Mouse (Mus musculus) midbrain, postnatal 0 days (tissue): ENCODE results near the gene Impdh1. TPM values are rescaled to one million over a fixed set of nuclear protein-coding genes. Genes with fewer than 3 reads are reported as not detected.
A peak's percentile ranks its signal among the peaks of the same experiment; 100 is the strongest.
"Not testable (repeated sequence)": the region's sequence is repeated elsewhere in the genome, so short reads cannot be mapped to it uniquely, and the experiment has no call there.

ENCODE experiments used
- ATAC-seq: fragments of 200-750 bp; cut with Nextera tagmentation; 2 replicates; pipeline ENCODE4 v1.8.0; 2017; ENCODE audit warnings: moderate number of reproducible peaks, mild to moderate bottlenecking, moderate TSS enrichment, moderate library complexity; ENCODE audit not compliant: low FRiP score
- DNase-seq: peaks from one replicate; pipeline ENCODE4 v3.0.0-alpha.2; 2015; ENCODE audit warnings: low spot score
- H3K27ac ChIP-seq: fragments of 300-500 bp; sonication (generic); 2 replicates; pipeline ENCODE4 v1.5.1; 2014; ENCODE audit warnings: low read depth, mild to moderate bottlenecking, low read length, mixed read lengths
- H3K27me3 ChIP-seq: fragments of 300-500 bp; sonication (generic); 2 replicates; pipeline ENCODE4 v1.6.1; 2014; ENCODE audit warnings: low read length, control low read depth, mixed read lengths; ENCODE audit not compliant: insufficient read depth
- H3K36me3 ChIP-seq: fragments of 300-500 bp; sonication (generic); 2 replicates; pipeline ENCODE4 v1.6.1; 2014; ENCODE audit warnings: low read length, control low read depth, mixed read lengths; ENCODE audit not compliant: insufficient read depth
- H3K4me1 ChIP-seq: fragments of 300-500 bp; sonication (generic); 2 replicates; pipeline ENCODE4 v1.6.1; 2014; ENCODE audit warnings: mild to moderate bottlenecking, control low read depth, antibody characterized with exemption, low read length, mixed read lengths; ENCODE audit not compliant: insufficient read depth
- H3K4me2 ChIP-seq: fragments of 300-500 bp; sonication (generic); 2 replicates; pipeline ENCODE4 v1.6.1; 2014; ENCODE audit warnings: low read depth, mild to moderate bottlenecking, low read length, mixed read lengths; ENCODE audit not compliant: poor library complexity, severe bottlenecking
- H3K4me3 ChIP-seq: fragments of 300-500 bp; sonication (generic); 2 replicates; pipeline ENCODE4 v1.5.1; 2014; ENCODE audit warnings: low read depth, mild to moderate bottlenecking, low read length, moderate library complexity
- H3K9ac ChIP-seq: fragments of 300-500 bp; sonication (generic); replicated peaks from 2 replicates; pipeline ENCODE4 v1.6.1; 2014; ENCODE audit warnings: mild to moderate bottlenecking, low read length, moderate library complexity, mixed read lengths; ENCODE audit not compliant: poor library complexity, severe bottlenecking
- H3K9me3 ChIP-seq: fragments of 300-500 bp; sonication (generic); 2 replicates; pipeline ENCODE4 v1.6.1; 2016; ENCODE audit warnings: low read length, control low read depth
- CTCF ChIP-seq: IDR thresholded peaks from 2 replicates; pipeline ENCODE4 v1.5.1; 2016; ENCODE audit warnings: antibody characterized with exemption, mild to moderate bottlenecking
- WGBS: fragments of 180-500 bp; shearing (Covaris S2); extraction: QIAGEN DNeasy Blood & Tissue Kit; methylation state at CpG from one replicate; pipeline ENCODE4 v1.1.7; 2014; 5-methylcytosine and 5-hydroxymethylcytosine counted together
- polyA plus RNA-seq: library from polyadenylated mRNA; unstranded; fragments of >200 nt; fragmentation: Nextera tagmentation; extraction: Ambion mirVana; gene quantifications from 2 replicates; pipeline ENCODE4 v1.2.1, GENCODE M21; 2015
- total RNA-seq: library from RNA; depleted of rRNA; stranded (reverse); fragments of >200 nt; gene quantifications from 2 replicates; pipeline ENCODE4 v1.2.3, GENCODE M21; 2014

Gene Impdh1
- total and polyA plus RNA-seq, 2 experiments from 2014 or later = 37.5 to 62.1 TPM

- Histone ChIP-seq H3K27me3 (no peaks in the 10 kb centered on the region), H3K9ac (no peak overlapping the region), H3K9me3 (no peaks in the 10 kb centered on the region), H3K27ac (no peak overlapping the region), H3K4me2 (no peak overlapping the region), H3K4me3 (no peak overlapping the region), H3K4me1 (no peaks in the 10 kb centered on the region), H3K36me3 (no peaks in the 10 kb centered on the region)
- ATAC-seq = 0 out of 2 replicates have a peak, but pooled peaks have one; percentile 6
- peak; percentile 43 for DNase-seq
- peak; percentile 72 for TF ChIP-seq CTCF
- 51% methylated on average over 8 of the region's 8 CpGs for WGBS
Observed at GRCm38 (mm10) chr6:29234272-29234671, 18.1 kb upstream of the Impdh1 start.

GRCm38 (mm10) chr6:29233710-29234109 lies 17.5 kb upstream of the Impdh1 start:
- 72% methylated on average over 3 of the region's 3 CpGs for WGBS
- H3K27me3 ChIP-seq = no peaks in the 10 kb centered on the region

GRCm38 (mm10) chr6:29232321-29232720 lies 16.2 kb upstream of the Impdh1 start:
- TF ChIP-seq CTCF = no peak
- no peak for DNase-seq
- WGBS = 88% methylated on average over 6 of the region's 6 CpGs
- Histone ChIP-seq H3K4me2 (no peak overlapping the region), H3K4me3 (no peak overlapping the region), H3K9ac (no peak overlapping the region), H3K4me1 (no peaks in the 10 kb centered on the region), H3K36me3 (no peaks in the 10 kb centered on the region), H3K27ac (no peak overlapping the region), H3K27me3 (no peaks in the 10 kb centered on the region), H3K9me3 (no peaks in the 10 kb centered on the region)
- ATAC-seq = no peak

More at GRCm38 (mm10) chr6:29233710-29234109, 17.5 kb upstream of the Impdh1 start:
- DNase-seq (no peak), ATAC-seq (no peak)
- Histone ChIP-seq H3K4me1 (no peaks in the 10 kb centered on the region), H3K36me3 (no peaks in the 10 kb centered on the region), H3K4me2 (no peak overlapping the region), H3K9me3 (no peaks in the 10 kb centered on the region), H3K9ac (no peak overlapping the region), H3K27ac (no peak overlapping the region), H3K4me3 (no peak overlapping the region)
- no peak for TF ChIP-seq CTCF

- ATAC-seq (no peak), DNase-seq (no peak)
- no peak overlapping the region for H3K4me2 ChIP-seq
- H3K27me3 ChIP-seq = no peaks in the 10 kb centered on the region
- no peaks in the 10 kb centered on the region for H3K9me3 ChIP-seq
- no peak for TF ChIP-seq CTCF
- H3K4me3 ChIP-seq = no peak overlapping the region
- no peak overlapping the region for H3K9ac ChIP-seq
- WGBS = 70% methylated on average over 3 of the region's 3 CpGs
- no peak overlapping the region for H3K27ac ChIP-seq
- no peaks in the 10 kb centered on the region for H3K4me1 ChIP-seq
- H3K36me3 ChIP-seq = no peaks in the 10 kb centered on the region
Observed at GRCm38 (mm10) chr6:29231799-29232198, 15.6 kb upstream of the Impdh1 start.

GRCm38 (mm10) chr6:29230386-29230785 lies 14.2 kb upstream of the Impdh1 start:
- no peak for TF ChIP-seq CTCF
- Histone ChIP-seq H3K36me3 (no peaks in the 10 kb centered on the region), H3K4me2 (no peak overlapping the region), H3K9ac (no peak overlapping the region), H3K27me3 (no peaks in the 10 kb centered on the region), H3K4me1 (no peaks in the 10 kb centered on the region), H3K4me3 (no peak overlapping the region), H3K9me3 (no peaks in the 10 kb centered on the region), H3K27ac (no peak overlapping the region)
- ATAC-seq (no peak), DNase-seq (no peak)
- WGBS = 59% methylated on average over 6 of the region's 6 CpGs

- H3K27me3 ChIP-seq = no peaks in the 10 kb centered on the region
- H3K9ac ChIP-seq = no peak overlapping the region
- no peak for DNase-seq
- TF ChIP-seq CTCF = no peak
- no peaks in the 10 kb centered on the region for H3K4me1 ChIP-seq
- H3K4me2 ChIP-seq = no peak overlapping the region
- no peaks in the 10 kb centered on the region for H3K9me3 ChIP-seq
- WGBS = 93% methylated on average over 6 of the region's 6 CpGs
- ATAC-seq = peak; percentile 47
- H3K36me3 ChIP-seq = no peaks in the 10 kb centered on the region
- H3K27ac ChIP-seq = no peak overlapping the region
- no peak overlapping the region for H3K4me3 ChIP-seq
Observed at GRCm38 (mm10) chr6:29229265-29229913, 13.2 kb upstream of the Impdh1 start.

GRCm38 (mm10) chr6:29217717-29218116 lies 1.6 kb upstream of the Impdh1 start:
- not testable (repeated sequence) for ATAC-seq, H3K9ac ChIP-seq, H3K36me3 ChIP-seq, H3K4me2 ChIP-seq, H3K9me3 ChIP-seq, H3K27ac ChIP-seq, H3K4me3 ChIP-seq, H3K4me1 ChIP-seq, H3K27me3 ChIP-seq, DNase-seq
- 93% methylated on average over 1 of the region's 3 CpGs for WGBS
